In genomic region chr7:107779611-107780010, GRCm38 (mm10) we compare ENCODE assay signal across 11 mouse cellular contexts. TPM values are rescaled to one million over a fixed set of nuclear protein-coding genes. Genes with fewer than 3 reads are reported as not detected.
A peak's percentile ranks its signal among the peaks of the same experiment; 100 is the strongest.
DNase-seq lines count a peak whose midpoint lies in the region; ATAC-seq and TF ChIP-seq lines count a peak whose summit lies in the region.
"Had no signal": no experiment of that assay in that cellular context is flagged by ENCODE, and none has a peak within 500 bp of the region (broad histone marks: within the 10 kb centered on the region; RNA-seq: fewer than 3 reads in every experiment).

No protein-coding gene starts in this region.

- H3K4me3 ChIP-seq in forebrain, embryonic 14.5 days (ENCODE audit: low read depth, low read length): no peak overlapping the region
- no peak overlapping the region for H3K4me3 ChIP-seq in forebrain, embryonic 15.5 days
- no peak overlapping the region for H3K4me3 ChIP-seq in liver, adult 2 months (ENCODE audit: insufficient read depth, low read depth, low read length)
- H3K4me3 ChIP-seq in liver, embryonic 12.5 days: no peak overlapping the region
- no peak overlapping the region for H3K4me3 ChIP-seq in forebrain, embryonic 11.5 days (ENCODE audit: low read depth, low read length)
- no peak overlapping the region for H3K4me3 ChIP-seq in forebrain, embryonic 13.5 days
- H3K4me3 ChIP-seq: embryonic facial prominence, embryonic 15.5 days; hindbrain, embryonic 15.5 days; liver, embryonic 15.5 days had no signal

- ATAC-seq in forebrain, embryonic 14.5 days: no peak
- no peak for ATAC-seq in forebrain, embryonic 15.5 days (replicated peaks)
- no peak for ATAC-seq in liver, embryonic 12.5 days
- ATAC-seq in forebrain, embryonic 11.5 days (replicated peaks; ENCODE audit: low FRiP score): no peak
- ATAC-seq in forebrain, embryonic 13.5 days: no peak

- H3K27me3 ChIP-seq in forebrain, embryonic 14.5 days (replicated peaks; ENCODE audit: control insufficient read depth, insufficient read depth, low read length): no peaks in the 10 kb centered on the region
- H3K27me3 ChIP-seq in forebrain, embryonic 15.5 days: no peaks in the 10 kb centered on the region
- no peaks in the 10 kb centered on the region for H3K27me3 ChIP-seq in liver, adult 2 months (ENCODE audit: control insufficient read depth, insufficient read depth, low read length)
- no peaks in the 10 kb centered on the region for H3K27me3 ChIP-seq in liver, embryonic 12.5 days (replicated peaks)
- H3K27me3 ChIP-seq in forebrain, embryonic 11.5 days (ENCODE audit: control insufficient read depth, insufficient read depth, low read length): no peaks in the 10 kb centered on the region
- H3K27me3 ChIP-seq in forebrain, embryonic 13.5 days: no peaks in the 10 kb centered on the region
- H3K27me3 ChIP-seq: embryonic facial prominence, embryonic 15.5 days; hindbrain, embryonic 15.5 days; liver, embryonic 15.5 days had no signal

- no peak for TF ChIP-seq POLR2A in liver, adult 2 months (IDR thresholded peaks at IDR 0.05; ENCODE audit: extremely low read depth, insufficient read depth, low read length)

- DNase-seq in forebrain, embryonic 14.5 days (ENCODE audit: low spot score): peak; percentile 51
- DNase-seq in liver, adult 2 months (ENCODE audit: extremely low read depth, low read depth, low spot score): peak; percentile 20
- peak; percentile 48 for DNase-seq in ES-CJ7 (ENCODE audit: low read depth, low spot score)
- peak; percentile 36 for DNase-seq in induced T-regulatory cell, adult 2 months (ENCODE audit: low read depth)
- DNase-seq in forebrain, embryonic 11.5 days (ENCODE audit: low spot score): no peak

- peak; percentile 36 for TF ChIP-seq CTCF in liver, adult 2 months (IDR thresholded peaks at IDR 0.05; ENCODE audit: low read depth, low read length)

- H3K9me3 ChIP-seq in forebrain, embryonic 14.5 days (replicated peaks; ENCODE audit: control insufficient read depth, low read length): no peaks in the 10 kb centered on the region
- H3K9me3 ChIP-seq in forebrain, embryonic 15.5 days: no peaks in the 10 kb centered on the region
- no peaks in the 10 kb centered on the region for H3K9me3 ChIP-seq in liver, embryonic 12.5 days (replicated peaks)
- no peaks in the 10 kb centered on the region for H3K9me3 ChIP-seq in forebrain, embryonic 11.5 days (ENCODE audit: control insufficient read depth, low read length)
- no peaks in the 10 kb centered on the region for H3K9me3 ChIP-seq in forebrain, embryonic 13.5 days (replicated peaks)
- H3K9me3 ChIP-seq: embryonic facial prominence, embryonic 15.5 days; hindbrain, embryonic 15.5 days; liver, embryonic 15.5 days had no signal

- no peaks in the 10 kb centered on the region for H3K4me1 ChIP-seq in forebrain, embryonic 14.5 days (ENCODE audit: control insufficient read depth, insufficient read depth, low read length)
- H3K4me1 ChIP-seq in forebrain, embryonic 15.5 days: no peaks in the 10 kb centered on the region
- no peaks in the 10 kb centered on the region for H3K4me1 ChIP-seq in liver, adult 2 months (ENCODE audit: control insufficient read depth, insufficient read depth, low read length)
- H3K4me1 ChIP-seq in liver, embryonic 12.5 days: no peaks in the 10 kb centered on the region
- H3K4me1 ChIP-seq in forebrain, embryonic 11.5 days (replicated peaks; ENCODE audit: control insufficient read depth, insufficient read depth, low read length): no peaks in the 10 kb centered on the region
- no peaks in the 10 kb centered on the region for H3K4me1 ChIP-seq in forebrain, embryonic 13.5 days
- H3K4me1 ChIP-seq: embryonic facial prominence, embryonic 15.5 days; hindbrain, embryonic 15.5 days; liver, embryonic 15.5 days had no signal

- 48% methylated on average over 4 of the region's 4 CpGs for WGBS in forebrain, embryonic 14.5 days
- WGBS in forebrain, embryonic 15.5 days: 40% methylated on average over 4 of the region's 4 CpGs
- 38% methylated on average over 4 of the region's 4 CpGs for WGBS in liver, adult 2 months
- WGBS in liver, embryonic 12.5 days (ENCODE audit: insufficient replicate concordance): 33% methylated on average over 4 of the region's 4 CpGs
- WGBS in forebrain, embryonic 11.5 days: 44% methylated on average over 4 of the region's 4 CpGs
- WGBS in forebrain, embryonic 13.5 days: 49% methylated on average over 4 of the region's 4 CpGs

- H3K79me2 ChIP-seq in liver, adult 2 months (ENCODE audit: control insufficient read depth, insufficient read depth, low read length): no peaks in the 10 kb centered on the region

- H3K27ac ChIP-seq in forebrain, embryonic 14.5 days (ENCODE audit: low read depth, low read length): no peak overlapping the region
- H3K27ac ChIP-seq in forebrain, embryonic 15.5 days (replicated peaks): no peak overlapping the region
- H3K27ac ChIP-seq in liver, adult 2 months (replicated peaks; ENCODE audit: insufficient read depth, low read depth, low read length): no peak overlapping the region
- no peak overlapping the region for H3K27ac ChIP-seq in liver, embryonic 12.5 days
- H3K27ac ChIP-seq in forebrain, embryonic 11.5 days (ENCODE audit: low read depth, low read length): no peak overlapping the region
- H3K27ac ChIP-seq in forebrain, embryonic 13.5 days: no peak overlapping the region
- H3K27ac ChIP-seq: embryonic facial prominence, embryonic 15.5 days; hindbrain, embryonic 15.5 days; liver, embryonic 15.5 days had no signal

- H3K9ac ChIP-seq in forebrain, embryonic 14.5 days (ENCODE audit: low read length): no peak overlapping the region
- H3K9ac ChIP-seq in forebrain, embryonic 15.5 days (replicated peaks): no peak overlapping the region
- H3K9ac ChIP-seq in liver, adult 2 months (ENCODE audit: low read depth, low read length): no peak overlapping the region
- H3K9ac ChIP-seq in liver, embryonic 12.5 days: no peak overlapping the region
- no peak overlapping the region for H3K9ac ChIP-seq in forebrain, embryonic 11.5 days (ENCODE audit: low read length)
- H3K9ac ChIP-seq in forebrain, embryonic 13.5 days: no peak overlapping the region
- H3K9ac ChIP-seq: embryonic facial prominence, embryonic 15.5 days; hindbrain, embryonic 15.5 days; liver, embryonic 15.5 days had no signal

- H3K36me3 ChIP-seq in forebrain, embryonic 14.5 days (ENCODE audit: control insufficient read depth, insufficient read depth, low read length): no peaks in the 10 kb centered on the region
- no peaks in the 10 kb centered on the region for H3K36me3 ChIP-seq in forebrain, embryonic 15.5 days
- no peaks in the 10 kb centered on the region for H3K36me3 ChIP-seq in liver, adult 2 months (ENCODE audit: control insufficient read depth, insufficient read depth, low read length)
- H3K36me3 ChIP-seq in liver, embryonic 12.5 days: no peaks in the 10 kb centered on the region
- no peaks in the 10 kb centered on the region for H3K36me3 ChIP-seq in forebrain, embryonic 11.5 days (ENCODE audit: control insufficient read depth, insufficient read depth, low read length)
- no peaks in the 10 kb centered on the region for H3K36me3 ChIP-seq in forebrain, embryonic 13.5 days (ENCODE audit: poor library complexity, severe bottlenecking)
- H3K36me3 ChIP-seq: embryonic facial prominence, embryonic 15.5 days; hindbrain, embryonic 15.5 days; liver, embryonic 15.5 days had no signal

- no peak overlapping the region for H3K4me2 ChIP-seq in forebrain, embryonic 14.5 days (ENCODE audit: low read length)
- H3K4me2 ChIP-seq in forebrain, embryonic 15.5 days (replicated peaks): no peak overlapping the region
- no peak overlapping the region for H3K4me2 ChIP-seq in liver, embryonic 12.5 days
- no peak overlapping the region for H3K4me2 ChIP-seq in forebrain, embryonic 11.5 days (ENCODE audit: low read depth, low read length, severe bottlenecking)
- no peak overlapping the region for H3K4me2 ChIP-seq in forebrain, embryonic 13.5 days
- H3K4me2 ChIP-seq: embryonic facial prominence, embryonic 15.5 days; hindbrain, embryonic 15.5 days; liver, embryonic 15.5 days had no signal

RNA-seq across cellular contexts. Expression of gene Ovch2, which starts 21.4 kb away (rescaled TPM):
- not detected in 2 replicates for polyA plus RNA-seq in forebrain, embryonic 14.5 days (2014; fragmentation: Nextera tagmentation; extraction: Ambion mirVana)
- polyA plus RNA-seq in forebrain, embryonic 15.5 days (2015; fragmentation: Nextera tagmentation; extraction: Ambion mirVana): not detected in 2 replicates
- total RNA-seq in liver, adult 2 months (2014; rRNA removed): not detected in 2 replicates
- not detected in 2 replicates for polyA plus RNA-seq in liver, adult 2 months (2012; rRNA removed)
- not detected in 2 replicates for polyA plus RNA-seq in liver, embryonic 12.5 days (2016; fragmentation: Nextera tagmentation; extraction: Ambion mirVana)
- polyA plus RNA-seq in forebrain, embryonic 11.5 days (2014; fragmentation: Nextera tagmentation; extraction: Ambion mirVana): not detected in 2 replicates
- polyA plus RNA-seq in forebrain, embryonic 13.5 days (2015; fragmentation: Nextera tagmentation; extraction: Ambion mirVana): not detected in 2 replicates
- polyA plus RNA-seq: embryonic facial prominence, embryonic 15.5 days; hindbrain, embryonic 15.5 days; liver, embryonic 15.5 days had no signal

RNA-seq across cellular contexts. Expression of gene Cyb5r2, which starts 21.8 kb away (rescaled TPM):
- 0.10 TPM in 1 of 2 replicates, not detected in the other for polyA plus RNA-seq in forebrain, embryonic 14.5 days (2014; fragmentation: Nextera tagmentation; extraction: Ambion mirVana)
- not detected in 2 replicates for polyA plus RNA-seq in forebrain, embryonic 15.5 days (2015; fragmentation: Nextera tagmentation; extraction: Ambion mirVana)
- total RNA-seq in liver, adult 2 months (2014; rRNA removed): 0.07 TPM in 1 of 2 replicates, not detected in the other
- 0.07 and 0.10 TPM in 2 replicates for polyA plus RNA-seq in liver, adult 2 months (2012; rRNA removed)
- polyA plus RNA-seq in liver, embryonic 12.5 days (2016; fragmentation: Nextera tagmentation; extraction: Ambion mirVana): 0.04 and 0.05 TPM in 2 replicates
- 0.11 TPM in 1 of 2 replicates, not detected in the other for polyA plus RNA-seq in forebrain, embryonic 11.5 days (2014; fragmentation: Nextera tagmentation; extraction: Ambion mirVana)
- polyA plus RNA-seq in forebrain, embryonic 13.5 days (2015; fragmentation: Nextera tagmentation; extraction: Ambion mirVana): 0.10 TPM in 1 of 2 replicates, not detected in the other
- polyA plus RNA-seq: liver, embryonic 15.5 days had no signal

RNA-seq across cellular contexts. Expression of gene Olfr467, which starts 32.5 kb away (rescaled TPM):
- not detected in 2 replicates for polyA plus RNA-seq in forebrain, embryonic 14.5 days (2014; fragmentation: Nextera tagmentation; extraction: Ambion mirVana)
- not detected in 2 replicates for polyA plus RNA-seq in forebrain, embryonic 15.5 days (2015; fragmentation: Nextera tagmentation; extraction: Ambion mirVana)
- total RNA-seq in liver, adult 2 months (2014; rRNA removed): not detected in 2 replicates
- not detected in 2 replicates for polyA plus RNA-seq in liver, adult 2 months (2012; rRNA removed)
- polyA plus RNA-seq in liver, embryonic 12.5 days (2016; fragmentation: Nextera tagmentation; extraction: Ambion mirVana): not detected in 2 replicates
- polyA plus RNA-seq in forebrain, embryonic 11.5 days (2014; fragmentation: Nextera tagmentation; extraction: Ambion mirVana): not detected in 2 replicates
- not detected in 2 replicates for polyA plus RNA-seq in forebrain, embryonic 13.5 days (2015; fragmentation: Nextera tagmentation; extraction: Ambion mirVana)
- polyA plus RNA-seq: embryonic facial prominence, embryonic 15.5 days; hindbrain, embryonic 15.5 days; liver, embryonic 15.5 days had no signal

RNA-seq across cellular contexts. Expression of gene Olfr469, which starts 45.7 kb away (rescaled TPM):
- polyA plus RNA-seq in forebrain, embryonic 14.5 days (2014; fragmentation: Nextera tagmentation; extraction: Ambion mirVana): not detected in 2 replicates
- polyA plus RNA-seq in forebrain, embryonic 15.5 days (2015; fragmentation: Nextera tagmentation; extraction: Ambion mirVana): not detected in 2 replicates
- total RNA-seq in liver, adult 2 months (2014; rRNA removed): not detected in 2 replicates
- not detected in 2 replicates for polyA plus RNA-seq in liver, adult 2 months (2012; rRNA removed)
- not detected in 2 replicates for polyA plus RNA-seq in liver, embryonic 12.5 days (2016; fragmentation: Nextera tagmentation; extraction: Ambion mirVana)
- polyA plus RNA-seq in forebrain, embryonic 11.5 days (2014; fragmentation: Nextera tagmentation; extraction: Ambion mirVana): not detected in 2 replicates
- not detected in 2 replicates for polyA plus RNA-seq in forebrain, embryonic 13.5 days (2015; fragmentation: Nextera tagmentation; extraction: Ambion mirVana)
- polyA plus RNA-seq: embryonic facial prominence, embryonic 15.5 days; hindbrain, embryonic 15.5 days; liver, embryonic 15.5 days had no signal
